ENCODE assay signal across 15 mouse cellular contexts in the genomic region with DNA sequence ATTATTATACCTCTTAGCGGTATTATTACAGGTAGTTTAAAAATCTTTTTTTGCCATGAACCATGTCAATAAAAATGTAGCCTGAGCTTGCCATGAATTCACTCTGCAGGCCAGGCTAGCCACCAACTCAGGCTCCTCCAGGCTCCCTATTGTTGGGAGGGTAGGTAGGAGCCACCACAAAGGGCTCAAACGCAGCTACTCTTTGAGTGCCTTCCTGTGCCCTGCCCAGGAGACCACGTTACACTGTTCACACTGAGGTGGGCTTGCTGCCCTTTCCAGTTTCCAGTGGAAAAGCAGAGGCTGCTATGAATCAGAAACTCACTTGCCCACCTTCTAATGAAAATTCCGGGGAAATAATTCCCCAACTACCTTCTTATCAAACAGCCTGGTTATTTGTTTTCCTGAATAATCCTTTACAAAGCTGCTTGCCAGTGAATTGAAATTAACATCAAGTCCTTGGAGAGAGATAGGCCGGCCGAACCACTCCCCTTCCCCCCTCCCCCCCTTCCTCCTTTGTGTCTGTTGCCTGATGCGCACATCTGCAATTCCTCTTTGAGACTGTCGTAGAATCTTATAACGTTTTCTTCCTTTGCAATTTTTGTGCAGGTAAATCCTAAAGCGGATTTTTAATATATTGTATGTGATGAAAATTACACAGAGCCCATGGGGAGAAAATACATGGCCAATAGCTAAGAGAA. TPM values are rescaled to one million over a fixed set of nuclear protein-coding genes. Genes with fewer than 3 reads are reported as not detected.
A peak's percentile ranks its signal among the peaks of the same experiment; 100 is the strongest.
DNase-seq lines count a peak whose midpoint lies in the region; ATAC-seq and TF ChIP-seq lines count a peak whose summit lies in the region.
"Had no signal": no experiment of that assay in that cellular context is flagged by ENCODE, and none has a peak within 500 bp of the region (broad histone marks: within the 10 kb centered on the region; RNA-seq: fewer than 3 reads in every experiment).

No protein-coding gene starts in this region.

- TF ChIP-seq CTCF in stomach, postnatal 0 days (IDR thresholded peaks at IDR 0.05; ENCODE audit: low read depth) = no peak

- H3K27me3 ChIP-seq in forebrain, embryonic 10.5 days (ENCODE audit: poor library complexity, severe bottlenecking) = no peaks in the 10 kb centered on the region
- H3K27me3 ChIP-seq in hindbrain, embryonic 12.5 days = no peaks in the 10 kb centered on the region
- H3K27me3 ChIP-seq in midbrain, embryonic 13.5 days = no peaks in the 10 kb centered on the region
- H3K27me3 ChIP-seq in stomach, postnatal 0 days (ENCODE audit: control insufficient read depth, insufficient read depth, low read length) = no peaks in the 10 kb centered on the region
- H3K27me3 ChIP-seq: embryonic facial prominence, embryonic 15.5 days had no signal

- no peak overlapping the region for H3K4me3 ChIP-seq in forebrain, embryonic 10.5 days
- H3K4me3 ChIP-seq in hindbrain, embryonic 12.5 days = no peak overlapping the region
- no peak overlapping the region for H3K4me3 ChIP-seq in midbrain, embryonic 13.5 days (replicated peaks)
- no peak overlapping the region for H3K4me3 ChIP-seq in stomach, postnatal 0 days (ENCODE audit: low read depth, low read length)
- H3K4me3 ChIP-seq: embryonic facial prominence, embryonic 15.5 days; myocyte had no signal

- 10% methylated on average over 10 of the region's 10 CpGs for WGBS in forebrain, embryonic 10.5 days
- 15% methylated on average over 10 of the region's 10 CpGs for WGBS in hindbrain, embryonic 12.5 days
- 8% methylated on average over 10 of the region's 10 CpGs for WGBS in midbrain, embryonic 13.5 days
- 21% methylated on average over 10 of the region's 10 CpGs for WGBS in stomach, postnatal 0 days

- ATAC-seq in hindbrain, embryonic 12.5 days (ENCODE audit: low FRiP score) = no peak
- ATAC-seq in midbrain, embryonic 13.5 days = peak; percentile 79
- ATAC-seq in cerebellum, adult (ENCODE audit: insufficient number of reproducible peaks, low FRiP score, low TSS enrichment) = no peak
- no peak for ATAC-seq in stomach, postnatal 0 days (ENCODE audit: low FRiP score, low TSS enrichment)

- no peaks in the 10 kb centered on the region for H3K36me3 ChIP-seq in forebrain, embryonic 10.5 days (replicated peaks)
- H3K36me3 ChIP-seq in hindbrain, embryonic 12.5 days = no peaks in the 10 kb centered on the region
- no peaks in the 10 kb centered on the region for H3K36me3 ChIP-seq in midbrain, embryonic 13.5 days
- no peaks in the 10 kb centered on the region for H3K36me3 ChIP-seq in stomach, postnatal 0 days (ENCODE audit: control insufficient read depth, insufficient read depth, low read length)
- H3K36me3 ChIP-seq: embryonic facial prominence, embryonic 15.5 days had no signal

- peak overlapping the region; percentile 75 for H3K27ac ChIP-seq in forebrain, embryonic 10.5 days
- peak overlapping the region; percentile 79 for H3K27ac ChIP-seq in hindbrain, embryonic 12.5 days
- peak overlapping the region; percentile 86 for H3K27ac ChIP-seq in midbrain, embryonic 13.5 days
- H3K27ac ChIP-seq in stomach, postnatal 0 days (replicated peaks) = no peak overlapping the region
- H3K27ac ChIP-seq: embryonic facial prominence, embryonic 15.5 days had no signal

- no peak overlapping the region for H3K9ac ChIP-seq in hindbrain, embryonic 12.5 days
- H3K9ac ChIP-seq in midbrain, embryonic 13.5 days (replicated peaks) = no peak overlapping the region
- H3K9ac ChIP-seq in stomach, postnatal 0 days (ENCODE audit: low read length) = no peak overlapping the region
- H3K9ac ChIP-seq: embryonic facial prominence, embryonic 15.5 days; lung, embryonic 14.5 days had no signal

- peaks cover 48% of the 10 kb centered on the region for H3K4me1 ChIP-seq in forebrain, embryonic 10.5 days
- peaks cover 12% of the 10 kb centered on the region for H3K4me1 ChIP-seq in hindbrain, embryonic 12.5 days
- peaks cover 26% of the 10 kb centered on the region for H3K4me1 ChIP-seq in midbrain, embryonic 13.5 days (replicated peaks)
- no peaks in the 10 kb centered on the region for H3K4me1 ChIP-seq in stomach, postnatal 0 days (replicated peaks; ENCODE audit: control insufficient read depth, insufficient read depth)
- H3K4me1 ChIP-seq: embryonic facial prominence, embryonic 15.5 days had no signal

- DNase-seq in R1 (ENCODE audit: low read depth, low spot score) = peak; percentile 21
- DNase-seq in forebrain, embryonic 10.5 days (ENCODE audit: extremely low spot score, low spot score) = no peak
- DNase-seq in ovary, postnatal 10 days (ENCODE audit: low spot score) = no peak
- no peak for DNase-seq in layer of hippocampus, postnatal 25 days (ENCODE audit: extremely low spot score in 1 of 2, low spot score in 1 of 2)
- no peak for DNase-seq in stomach, postnatal 0 days (ENCODE audit: low spot score)
- DNase-seq: cerebellum, adult 9-11 months; lung, embryonic 14.5 days; right cerebral cortex, adult 18-20 months had no signal

- TF ChIP-seq EP300 in stomach, postnatal 0 days (optimal IDR thresholded peaks at IDR 0.05) = no peak

- H3K9me3 ChIP-seq in forebrain, embryonic 10.5 days = no peaks in the 10 kb centered on the region
- no peaks in the 10 kb centered on the region for H3K9me3 ChIP-seq in hindbrain, embryonic 12.5 days (replicated peaks)
- no peaks in the 10 kb centered on the region for H3K9me3 ChIP-seq in midbrain, embryonic 13.5 days
- no peaks in the 10 kb centered on the region for H3K9me3 ChIP-seq in stomach, postnatal 0 days (ENCODE audit: control insufficient read depth, low read length)
- H3K9me3 ChIP-seq: embryonic facial prominence, embryonic 15.5 days had no signal

- H3K4me2 ChIP-seq in hindbrain, embryonic 12.5 days (replicated peaks) = no peak overlapping the region
- no peak overlapping the region for H3K4me2 ChIP-seq in midbrain, embryonic 13.5 days (replicated peaks)
- H3K4me2 ChIP-seq in stomach, postnatal 0 days (replicated peaks; ENCODE audit: low read depth) = no peak overlapping the region
- H3K4me2 ChIP-seq: embryonic facial prominence, embryonic 15.5 days; lung, embryonic 14.5 days had no signal

RNA-seq across cellular contexts. Expression of a gene that starts 44.6 kb away (rescaled TPM):
- 3.2 and 3.7 TPM in 2 replicates for polyA plus RNA-seq in forebrain, embryonic 10.5 days (2016; fragmentation: Nextera tagmentation; extraction: Ambion mirVana)
- polyA plus RNA-seq in hindbrain, embryonic 12.5 days (2016; fragmentation: Nextera tagmentation; extraction: Ambion mirVana) = 32.7 and 34.2 TPM in 2 replicates
- polyA plus RNA-seq in midbrain, embryonic 13.5 days (2015; fragmentation: Nextera tagmentation; extraction: Ambion mirVana) = 62.3 and 99.1 TPM in 2 replicates
- total RNA-seq in layer of hippocampus, postnatal 25 days (2021) = 100 to 1,000 TPM; 141 to 161 TPM
- 4.1 and 5.0 TPM in 2 replicates for polyA plus RNA-seq in stomach, postnatal 0 days (2015; fragmentation: Nextera tagmentation; extraction: Ambion mirVana)
- total RNA-seq: granulocyte monocyte progenitor cell, adult 5-6 weeks; liver, adult 2 months had no signal
- polyA plus RNA-seq: liver, adult 2 months had no signal
